Mouse (Mus musculus): ENCODE results near the gene Omg. TPM values are rescaled to one million over a fixed set of nuclear protein-coding genes. Genes with fewer than 3 reads are reported as not detected.

Gene Omg
- total RNA-seq, 2 experiments from 2014 or later = 80.0 to 90.9 TPM

DNA sequence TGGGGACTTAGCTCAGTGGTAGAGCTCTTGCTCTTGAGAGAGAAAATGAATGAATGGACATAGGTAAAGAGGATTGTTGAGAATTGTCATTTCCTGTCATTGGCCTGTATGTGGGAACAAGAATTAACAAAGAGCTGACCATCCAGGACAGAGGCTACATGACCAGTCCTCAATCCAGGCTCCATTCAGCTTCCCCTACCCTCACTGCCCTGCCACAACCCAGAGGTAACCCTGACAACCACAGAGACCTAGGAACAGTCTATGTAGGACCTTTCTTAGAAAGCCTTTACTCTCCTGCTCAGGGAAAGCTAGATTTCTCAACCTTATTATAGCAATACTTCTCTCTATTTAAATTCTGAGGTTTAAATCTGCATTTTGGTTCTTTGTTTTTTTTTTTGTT, 16.9 kb upstream of the Omg start:
- intact Hi-C loops (cut with DNase I) = no loop called here
- DNase-seq (ENCODE audit: extremely low spot score in 1 of 2, low spot score in 2 of 2) = no peak

DNA sequence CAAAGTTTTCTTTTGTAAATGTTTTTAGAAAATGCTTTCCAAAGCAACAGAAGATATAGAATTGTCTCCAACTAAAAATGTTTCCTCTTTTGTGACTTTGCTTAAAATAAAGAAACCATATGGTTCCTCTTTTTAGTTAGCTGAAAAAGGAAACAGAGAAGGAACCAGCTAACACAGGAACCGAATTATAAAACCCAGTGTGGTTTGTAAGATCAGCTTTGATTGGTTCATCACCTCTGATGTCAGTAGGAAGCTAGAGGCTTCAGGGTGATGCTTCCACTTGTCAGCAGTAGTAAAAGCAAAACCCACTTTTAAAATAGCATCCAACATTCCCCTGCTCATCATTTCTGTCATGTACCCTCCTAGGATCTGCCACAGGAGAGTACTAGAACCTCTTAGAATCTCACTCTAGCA, 16.0 kb upstream of the Omg start:
- intact Hi-C loops (cut with DNase I) = no loop called here
- peak in 1 of 2 experiments; percentile 71 for DNase-seq (ENCODE audit: extremely low spot score in 1 of 2, low spot score in 2 of 2)

DNA sequence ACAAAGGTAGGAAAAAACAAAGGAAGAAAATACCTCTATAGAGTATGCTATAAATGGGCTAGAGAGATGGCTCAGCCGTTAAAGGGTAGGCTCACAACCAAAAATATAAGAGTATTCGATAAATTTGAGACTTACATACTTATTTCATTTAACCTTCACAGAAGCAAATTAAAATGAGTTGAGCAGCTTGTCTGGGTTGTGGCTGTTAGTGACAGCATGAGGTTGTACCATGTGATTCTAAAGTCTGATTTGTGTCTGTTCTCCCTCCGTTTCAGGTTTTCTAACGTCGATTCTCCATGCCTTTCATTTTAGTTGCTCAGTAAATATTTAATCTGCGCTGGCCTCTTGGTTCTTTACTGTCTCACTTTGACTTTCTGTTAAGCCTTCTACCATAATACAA, 15.4 kb upstream of the Omg start:
- no peak for DNase-seq (ENCODE audit: extremely low spot score in 1 of 2, low spot score in 2 of 2)

DNA sequence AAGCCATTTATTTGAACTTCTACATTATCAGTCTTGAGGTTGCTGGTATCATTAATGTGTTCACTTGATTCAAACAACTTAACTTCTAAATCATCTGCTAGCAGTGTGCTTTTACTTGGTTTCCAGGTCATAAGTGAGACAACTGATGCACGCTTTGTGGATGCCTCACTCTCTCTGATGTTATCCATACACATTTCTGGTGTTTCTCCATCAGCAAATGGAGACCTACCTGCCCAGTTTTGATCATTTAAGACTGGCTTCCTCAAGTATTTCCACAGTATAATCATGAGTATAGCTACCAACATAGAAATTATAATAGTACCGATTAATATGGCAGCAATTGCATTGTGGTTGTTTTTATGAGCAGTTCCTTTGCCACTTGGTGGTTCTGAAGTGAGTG, 11.9 kb upstream of the Omg start:
- intact Hi-C loops (cut with DNase I) = no loop called here
- DNase-seq (ENCODE audit: extremely low spot score in 1 of 2, low spot score in 2 of 2) = no peak

More for the DNA sequence above, 15.4 kb upstream of the Omg start:
- intact Hi-C loops (cut with DNase I) = no loop called here

DNA sequence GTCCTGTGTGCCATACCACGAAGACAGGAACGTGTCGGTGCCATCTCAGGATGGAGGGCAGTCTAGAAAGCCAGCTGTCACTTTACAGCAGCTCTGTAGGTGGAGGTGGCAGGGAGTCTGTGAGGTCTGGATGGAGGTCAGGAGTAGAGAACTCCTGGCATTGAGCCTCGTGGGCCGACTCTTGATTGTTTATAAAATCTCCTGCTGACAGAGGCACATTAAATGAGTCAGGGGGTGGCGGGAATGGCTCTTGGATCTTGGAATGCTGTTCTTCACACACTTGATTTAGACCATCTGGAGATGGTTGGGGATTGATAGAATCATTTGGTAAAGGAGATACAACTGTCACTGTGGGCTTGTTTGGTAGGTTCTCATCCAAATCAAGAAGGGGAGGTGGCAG, 11.4 kb upstream of the Omg start:
- intact Hi-C loops (cut with DNase I) = no loop called here
- no peak for DNase-seq (ENCODE audit: extremely low spot score in 1 of 2, low spot score in 2 of 2)

DNA sequence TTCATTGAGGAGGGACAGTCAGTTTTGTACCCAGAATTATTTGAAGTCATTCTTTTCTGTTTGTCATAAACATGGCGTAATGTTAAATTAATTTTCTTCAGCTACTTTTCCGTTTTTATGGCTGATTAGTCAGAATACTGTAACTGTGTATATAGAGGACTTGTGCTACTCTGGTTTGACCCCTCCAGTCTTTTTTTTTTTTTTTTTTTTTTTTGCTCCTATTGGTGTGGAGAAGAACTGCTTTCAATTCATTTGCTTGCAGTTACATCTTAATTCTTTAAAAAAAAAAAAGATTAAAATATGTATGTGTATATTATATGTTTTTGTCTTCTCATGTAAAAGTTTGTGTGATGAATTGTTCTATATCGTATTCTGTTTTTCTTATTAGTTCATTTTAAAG, 8.1 kb upstream of the Omg start:
- intact Hi-C loops (cut with DNase I) = no loop called here

DNA sequence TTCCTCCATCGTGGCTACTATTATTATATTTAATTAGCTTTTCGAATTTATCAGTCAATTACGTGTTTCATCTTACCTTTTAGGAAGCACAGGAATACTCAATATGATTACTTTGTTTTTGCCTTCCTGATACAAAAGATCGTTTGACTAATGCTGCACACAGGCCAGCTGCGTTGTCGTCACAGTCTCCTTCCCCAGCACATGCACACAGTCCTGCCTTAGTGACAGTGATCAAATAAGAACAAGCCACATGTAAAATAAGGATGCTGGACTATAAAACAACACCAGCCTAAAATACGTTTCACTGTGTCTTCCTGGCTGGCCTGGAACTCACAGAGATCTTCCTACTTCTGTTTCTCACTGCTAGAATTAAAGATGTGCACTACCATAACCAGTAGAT, 622 bp upstream of the Omg start:
- intact Hi-C loops (cut with DNase I) = no loop called here
- DNase-seq (ENCODE audit: extremely low spot score in 1 of 2, low spot score in 2 of 2) = no peak

More for the DNA sequence above, 8.1 kb upstream of the Omg start:
- DNase-seq (ENCODE audit: extremely low spot score in 1 of 2, low spot score in 2 of 2) = no peak

DNA sequence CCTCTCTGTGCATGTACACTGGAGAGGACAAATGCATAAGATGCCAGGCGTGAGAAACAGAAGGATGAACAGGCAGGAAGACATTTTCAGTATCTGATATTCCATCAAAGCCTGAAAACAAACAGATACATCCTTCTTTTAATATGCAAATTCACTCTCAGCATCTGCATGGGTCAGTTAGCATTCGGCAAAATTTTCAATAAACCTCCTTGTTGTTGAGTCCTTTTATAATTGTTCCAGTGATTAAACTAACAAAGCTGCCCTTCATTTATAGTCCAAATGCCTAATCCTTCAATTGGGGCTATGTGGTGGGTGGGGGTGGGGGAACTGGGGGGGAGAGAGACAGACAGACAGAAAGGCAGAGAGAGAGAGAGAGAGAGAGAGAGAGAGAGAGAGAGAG, 967 bp downstream of the Omg start:
- peak in 1 of 2 experiments; percentile 32 for DNase-seq (ENCODE audit: extremely low spot score in 1 of 2, low spot score in 2 of 2)
- intact Hi-C loops (cut with DNase I) = no loop called here

DNA sequence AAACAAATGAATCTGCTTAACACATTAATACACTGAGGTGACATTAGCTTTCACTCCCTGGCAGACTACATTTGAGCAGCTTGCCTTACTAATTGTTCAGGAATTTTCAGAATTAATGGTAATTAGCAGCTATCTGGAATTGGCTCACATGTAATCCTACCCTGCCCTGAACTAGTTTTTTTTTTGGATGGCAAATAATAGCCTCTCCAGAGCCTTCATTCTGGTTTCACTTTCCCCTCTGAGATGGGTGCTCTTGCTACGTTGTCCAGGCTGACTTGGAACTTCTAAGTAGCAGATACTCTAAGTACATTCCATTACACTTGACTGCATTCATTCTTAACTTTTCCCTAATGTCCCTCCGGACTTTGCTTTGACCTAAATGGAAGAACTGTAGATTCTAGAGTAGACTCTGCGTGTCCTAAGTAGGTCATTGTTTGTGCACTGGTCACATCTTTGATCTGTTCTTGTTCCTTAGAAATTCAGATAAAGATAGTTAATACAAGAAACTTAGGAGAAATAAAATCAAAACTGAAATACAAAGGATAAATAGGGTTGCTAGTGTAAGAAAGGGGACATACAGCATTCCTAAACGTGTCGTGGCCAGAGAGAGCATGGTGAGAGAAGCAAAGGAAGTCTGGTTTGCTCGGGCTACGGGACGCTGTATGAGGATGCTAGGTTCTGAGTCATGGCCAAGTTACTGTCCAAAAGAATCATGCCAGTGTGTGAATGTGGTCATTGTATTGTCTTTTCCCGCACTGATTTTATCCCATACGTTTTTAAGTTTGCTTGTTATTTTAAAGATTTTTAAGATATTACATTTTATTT, 8.7 kb downstream of the Omg start:
- intact Hi-C loops (cut with DNase I) = no loop called here
- DNase-seq (ENCODE audit: extremely low spot score in 1 of 2, low spot score in 2 of 2) = no peak

DNA sequence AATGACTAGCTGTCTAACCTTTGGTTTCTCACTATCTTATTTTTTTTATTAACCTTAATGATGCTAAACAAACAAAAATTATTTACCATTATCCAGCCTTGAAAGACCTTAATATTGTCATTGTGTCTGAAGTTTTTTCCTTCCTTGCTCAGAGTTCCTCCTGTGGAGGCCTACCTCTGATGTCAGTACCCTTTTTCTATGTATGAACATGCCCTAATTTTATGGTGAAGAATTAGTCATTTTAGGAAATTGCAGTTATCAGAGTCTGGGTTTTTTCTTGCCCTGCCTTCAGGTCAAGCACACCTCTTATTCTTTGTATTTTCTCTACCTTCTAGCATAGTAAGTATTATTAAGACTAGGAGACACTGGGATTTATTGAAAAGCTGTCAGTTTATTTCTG, 19.2 kb downstream of the Omg start:
- intact Hi-C loops (cut with DNase I) = loop anchor here (5.0 kb wide), 1 partner anchor 53 kb away; no protein-coding TSS in a partner anchor
- DNase-seq (ENCODE audit: extremely low spot score in 1 of 2, low spot score in 2 of 2) = no peak

DNA sequence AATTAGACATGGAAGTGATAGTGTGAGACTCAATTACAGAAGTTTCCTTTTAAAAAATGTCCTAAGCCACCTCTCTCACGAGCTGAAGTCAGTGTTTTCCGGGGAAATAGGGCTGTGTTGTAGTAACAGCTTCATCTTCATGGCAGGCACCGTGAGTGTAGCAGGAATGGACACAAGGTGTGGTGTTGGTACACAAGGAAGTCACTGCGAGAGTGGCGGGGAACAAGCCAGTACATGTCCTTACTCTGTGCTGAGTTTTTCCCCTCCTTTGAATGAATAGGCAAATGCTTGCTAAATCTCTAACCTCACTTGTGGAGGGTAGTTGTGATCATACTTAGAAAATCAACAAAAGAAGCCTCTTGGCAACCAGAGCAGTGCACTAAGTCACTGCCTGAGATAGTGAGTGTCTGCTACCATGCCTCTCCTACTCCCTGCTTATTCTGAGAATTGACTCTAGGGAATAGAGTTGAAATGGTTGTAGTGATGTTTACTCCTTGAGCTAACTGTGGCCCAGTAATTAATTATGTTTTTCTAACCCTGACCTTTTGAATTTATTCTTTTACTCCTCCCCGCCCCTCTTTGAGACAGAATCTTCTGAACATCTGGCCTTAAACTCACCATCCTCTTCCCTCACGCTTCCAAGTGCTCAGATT, 19.9 kb downstream of the Omg start:
- no peak for DNase-seq (ENCODE audit: extremely low spot score in 1 of 2, low spot score in 2 of 2)
- intact Hi-C loops (cut with DNase I) = no loop called here

DNA sequence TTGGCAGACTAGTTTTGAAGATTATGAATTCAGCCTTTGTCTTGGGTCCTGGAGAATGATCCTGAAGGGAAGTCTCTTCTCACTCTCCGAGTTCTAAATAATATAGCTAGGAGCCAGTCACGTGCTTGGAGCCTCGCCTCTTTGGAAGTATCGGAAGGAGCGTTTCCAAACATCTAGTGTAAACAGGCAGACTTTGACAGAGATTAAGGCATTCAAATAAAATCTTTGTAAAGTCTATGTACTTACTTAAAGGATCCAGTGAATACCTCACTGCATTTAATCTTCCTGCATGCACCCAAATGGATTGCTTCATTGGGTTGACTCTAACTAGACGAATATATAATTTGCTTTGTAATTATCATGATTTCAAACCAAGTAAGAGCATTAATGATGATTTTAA, 20.5 kb downstream of the Omg start:
- DNase-seq (ENCODE audit: extremely low spot score in 1 of 2, low spot score in 2 of 2) = no peak
- intact Hi-C loops (cut with DNase I) = no loop called here

DNA sequence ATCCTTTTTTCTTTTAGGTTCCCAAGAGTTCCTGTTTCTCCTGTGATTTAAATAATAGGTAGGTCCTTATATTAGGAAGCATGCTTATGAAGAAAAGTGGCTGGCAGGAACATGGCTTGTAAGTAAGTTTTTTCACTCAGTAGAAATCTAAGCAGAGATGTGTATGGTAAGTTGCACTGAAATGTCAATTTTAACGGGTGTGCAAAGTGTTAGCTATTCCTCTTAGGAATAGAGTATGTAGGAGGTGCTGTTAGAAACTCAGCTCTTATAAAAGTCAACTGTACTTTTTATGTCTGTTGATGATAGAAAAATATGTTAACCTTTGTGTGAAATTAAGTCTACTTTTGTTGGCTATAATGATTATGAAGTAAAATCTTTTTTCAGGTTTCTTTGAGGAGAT, 35.8 kb downstream of the Omg start:
- no peak for DNase-seq (ENCODE audit: extremely low spot score in 1 of 2, low spot score in 2 of 2)
- intact Hi-C loops (cut with DNase I) = no loop called here

DNA sequence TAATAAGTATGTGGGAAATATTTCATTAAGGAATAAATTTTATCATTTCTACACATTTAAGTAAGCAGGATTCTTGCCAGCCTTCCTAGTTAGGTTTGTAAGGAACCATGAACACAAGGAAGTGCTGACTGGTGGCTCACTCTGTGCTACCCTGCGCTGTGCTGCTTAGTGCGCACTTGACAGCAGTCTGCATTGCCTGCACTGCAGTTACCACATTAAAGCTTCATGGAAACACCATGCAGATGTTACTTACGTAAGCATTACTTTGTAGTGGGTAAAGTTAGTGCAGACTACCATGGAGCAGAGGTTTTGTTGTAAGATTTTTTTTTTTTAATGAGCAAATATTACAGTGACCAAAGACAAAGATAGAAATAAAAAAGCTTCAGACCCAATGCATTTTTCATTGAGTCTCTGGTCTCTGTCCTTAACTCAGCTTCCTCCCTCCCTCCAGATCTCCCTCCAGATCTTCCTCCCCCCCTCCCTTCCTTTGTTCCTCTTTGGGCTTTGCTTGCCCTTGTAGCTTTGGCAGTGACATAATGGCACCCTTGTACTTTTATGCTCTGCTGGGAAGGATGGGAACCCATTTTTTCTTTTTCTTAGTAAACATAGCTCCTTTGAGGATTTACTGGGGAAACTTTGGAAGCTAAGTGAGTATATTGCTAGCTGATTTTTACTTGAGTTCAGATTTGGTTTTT, 43.0 kb downstream of the Omg start:
- no peak for DNase-seq (ENCODE audit: extremely low spot score in 1 of 2, low spot score in 2 of 2)
- intact Hi-C loops (cut with DNase I) = no loop called here

DNA sequence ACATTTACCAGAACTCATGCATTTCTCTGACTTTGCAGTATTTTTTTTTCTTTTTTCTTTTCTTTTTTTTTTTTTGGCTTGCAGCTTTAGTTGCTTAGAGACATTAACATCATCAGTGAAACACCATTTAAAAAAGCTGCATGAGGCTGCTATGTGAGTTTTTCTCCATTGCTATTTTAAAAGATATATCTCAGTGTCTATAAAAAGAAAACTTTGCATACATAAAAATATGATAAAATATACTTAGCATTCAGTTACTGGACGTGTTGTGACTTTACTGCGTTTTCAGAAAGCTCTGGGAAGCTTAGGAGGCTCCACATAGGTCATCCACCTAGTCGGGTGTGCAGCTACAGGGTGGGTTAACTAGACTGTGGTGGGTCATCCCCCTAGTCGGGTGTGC, 44.0 kb downstream of the Omg start:
- intact Hi-C loops (cut with DNase I) = no loop called here
- DNase-seq (ENCODE audit: extremely low spot score in 1 of 2, low spot score in 2 of 2) = no peak

DNA sequence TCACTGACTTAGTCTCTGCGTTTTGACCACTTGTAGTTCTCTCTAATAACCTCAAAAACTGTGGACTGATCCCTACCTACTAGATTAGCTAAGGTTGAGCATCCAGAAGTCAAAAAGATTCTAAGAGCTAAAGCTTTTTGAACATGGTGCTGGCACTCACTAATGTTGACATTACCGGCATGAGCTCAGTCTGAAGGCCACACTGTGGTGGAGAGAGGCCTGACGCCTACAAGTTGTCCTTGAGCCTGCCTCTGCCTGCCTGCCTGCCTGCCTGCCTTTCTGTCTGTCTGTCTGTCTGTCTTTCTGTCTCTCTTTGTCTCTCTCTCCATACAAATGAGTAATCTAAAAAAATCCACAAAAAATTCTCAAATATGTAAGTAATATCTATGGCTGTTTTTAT, 46.0 kb downstream of the Omg start:
- intact Hi-C loops (cut with DNase I) = no loop called here
- no peak for DNase-seq (ENCODE audit: extremely low spot score in 1 of 2, low spot score in 2 of 2)

DNA sequence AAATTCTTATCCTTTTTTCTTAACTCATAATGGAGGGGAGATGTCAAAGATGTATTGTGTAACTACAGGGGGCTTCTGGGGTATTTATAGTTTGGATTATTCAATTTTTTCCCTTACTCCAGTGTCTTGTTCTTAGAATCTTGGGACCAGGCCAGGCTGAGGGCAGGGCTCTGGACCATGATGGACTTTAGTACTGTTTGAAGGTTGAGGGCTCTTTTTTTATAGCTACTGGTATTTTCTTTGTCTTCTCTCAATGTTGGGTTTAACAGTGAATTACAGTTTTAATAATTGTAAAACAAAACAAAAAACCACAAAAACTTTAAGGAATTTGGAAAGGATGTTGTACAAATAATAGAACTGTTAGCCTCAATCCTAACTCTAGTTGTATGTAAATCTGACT, 50.9 kb downstream of the Omg start:
- DNase-seq (ENCODE audit: extremely low spot score in 1 of 2, low spot score in 2 of 2) = no peak
- intact Hi-C loops (cut with DNase I) = no loop called here

Measured in left cerebral cortex, postnatal 10 days (tissue).